Mouse (Mus musculus): ENCODE data around the gene 4930524B15Rik.
"Not testable (repeated sequence)": the region's sequence is repeated elsewhere in the genome, so short reads cannot be mapped to it uniquely, and the experiment has no call there.

Gene 4930524B15Rik

DNA sequence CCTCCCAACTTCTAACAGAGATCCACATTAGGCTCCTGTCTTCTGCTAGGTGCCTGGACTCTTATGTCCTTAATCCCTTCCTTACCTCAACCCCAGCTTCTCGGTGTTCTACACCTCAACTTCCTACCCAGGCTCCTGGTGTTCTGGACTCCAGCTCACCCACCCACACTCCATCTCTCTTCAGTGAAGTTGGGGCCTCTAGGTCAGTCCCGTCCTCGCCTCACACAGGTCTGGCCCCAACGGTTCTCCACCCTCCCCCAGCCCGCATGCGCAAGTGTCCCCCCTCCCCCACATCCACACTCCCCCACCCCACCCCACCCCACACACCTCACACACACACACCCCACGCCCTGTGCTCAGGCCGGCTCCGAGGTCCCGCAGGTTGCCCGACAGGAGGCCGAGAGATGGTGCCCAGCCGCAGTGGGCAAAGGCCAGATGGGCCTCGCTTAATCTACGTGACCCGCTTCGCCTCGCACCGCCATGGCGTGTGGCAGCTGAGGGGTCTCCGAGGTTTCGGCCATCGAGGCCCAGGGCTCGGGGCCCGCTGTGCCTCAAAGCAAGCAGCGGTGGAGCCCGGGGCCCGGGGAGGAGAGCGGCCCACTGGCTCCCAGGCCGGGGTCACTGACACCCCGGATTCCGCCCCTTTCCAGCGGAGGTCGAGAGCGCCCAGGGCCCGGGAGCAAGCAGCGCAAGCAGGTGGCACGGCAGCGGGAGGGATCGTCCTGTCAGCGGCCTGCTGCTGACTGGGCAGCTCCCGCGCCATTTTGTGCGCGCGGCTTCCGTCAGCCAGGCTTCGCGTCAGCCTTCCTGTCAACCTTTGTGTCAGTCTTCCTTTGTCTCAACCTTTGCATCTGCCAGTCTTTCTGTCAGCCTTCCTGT lies at the start of gene 4930524B15Rik:
Gene 4930524B15Rik, plus strand, starts transcription at position 337 of the 879 bp plus-strand sequence.
- in situ Hi-C loops (cut with MseI, MboI): no loop called here

DNA sequence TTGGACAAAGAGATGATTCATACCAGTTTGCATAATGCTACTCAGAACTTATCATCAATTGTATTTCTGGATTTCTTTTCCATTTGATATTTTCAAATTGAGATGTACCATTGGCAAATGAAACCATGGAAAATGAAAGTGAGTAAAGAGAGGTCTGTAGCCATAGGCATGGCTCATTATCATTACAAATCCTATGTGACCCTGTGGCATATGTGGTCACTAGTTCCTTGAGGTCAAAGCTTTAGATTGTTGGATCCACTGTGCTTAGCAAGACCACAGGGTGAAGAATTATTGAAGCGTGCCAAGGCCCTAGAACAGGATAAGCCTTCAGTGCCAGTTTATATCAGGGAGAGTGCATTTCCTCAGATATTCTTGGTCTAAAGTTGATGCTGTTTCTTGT lies 47.6 kb upstream of the 4930524B15Rik start:
- in situ Hi-C loops (cut with MseI, MboI): no loop called here

DNA sequence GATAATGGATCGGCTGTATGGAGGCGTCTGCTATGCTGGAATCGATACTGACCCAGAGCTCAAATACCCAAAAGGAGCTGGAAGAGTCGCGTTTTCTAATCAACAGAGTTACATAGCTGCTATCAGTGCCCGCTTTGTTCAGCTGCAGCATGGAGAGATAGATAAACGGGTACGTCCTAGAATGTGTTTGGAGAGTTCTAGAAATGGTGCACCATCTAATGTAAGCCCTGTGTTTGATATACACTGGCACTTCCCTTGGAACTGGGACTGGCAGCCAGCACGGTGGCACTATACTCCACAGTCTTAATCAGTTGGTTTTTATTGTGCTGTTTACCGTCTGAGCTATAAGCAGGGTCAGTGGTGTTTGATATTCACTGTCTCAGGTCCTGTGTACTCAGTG lies 35.3 kb upstream of the 4930524B15Rik start:
- in situ Hi-C loops (cut with MseI, MboI): no loop called here

DNA sequence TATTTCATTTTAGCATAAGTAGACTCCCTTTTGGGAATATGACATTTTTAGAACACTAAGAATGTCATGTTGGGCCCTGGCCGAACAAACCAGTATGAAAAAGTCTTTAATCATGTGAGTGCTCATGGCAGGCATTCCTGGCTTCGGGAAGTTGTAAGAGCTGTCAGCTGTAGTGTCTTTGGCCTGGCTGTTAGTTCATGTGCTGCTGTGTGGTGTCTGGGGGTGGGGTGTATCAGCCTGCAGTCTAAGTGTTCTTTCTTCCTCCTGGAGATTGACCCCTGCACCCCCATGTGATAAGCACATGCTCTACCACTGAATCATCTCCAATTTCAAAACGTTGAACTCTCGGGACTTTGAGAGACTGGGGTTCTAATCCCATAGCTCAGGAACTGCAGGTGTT lies 29.7 kb upstream of the 4930524B15Rik start:
- in situ Hi-C loops (cut with MseI, MboI): no loop called here

DNA sequence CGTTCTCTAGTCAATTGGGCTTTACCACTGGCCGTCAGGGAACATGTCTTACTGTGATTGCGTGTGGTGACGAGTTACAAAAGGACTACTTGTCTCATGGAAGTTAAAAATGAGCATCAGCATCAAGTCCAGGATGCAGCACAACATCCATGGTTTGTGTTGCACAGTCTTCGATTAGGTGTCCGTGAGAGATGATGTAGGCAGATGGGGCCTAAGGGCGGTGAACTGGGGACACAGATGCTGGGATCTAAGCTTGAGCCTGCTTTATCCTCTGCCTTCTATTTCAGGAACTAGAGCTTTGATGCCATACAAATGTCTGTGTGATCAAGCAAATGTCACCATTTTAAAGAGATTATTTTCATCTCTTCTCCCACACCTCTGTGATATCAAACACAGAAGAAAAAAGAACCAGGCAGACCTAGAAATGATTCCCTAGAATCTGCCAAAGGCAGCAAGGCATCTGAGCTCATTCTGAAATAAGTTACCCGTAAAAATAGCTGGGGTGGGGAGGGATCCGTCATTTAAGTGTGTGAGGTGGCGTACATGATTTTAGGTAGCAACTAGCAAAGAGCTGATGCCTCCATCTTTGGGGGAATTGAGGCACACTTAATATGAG lies 28.4 kb upstream of the 4930524B15Rik start:
- in situ Hi-C loops (cut with MseI, MboI): no loop called here

DNA sequence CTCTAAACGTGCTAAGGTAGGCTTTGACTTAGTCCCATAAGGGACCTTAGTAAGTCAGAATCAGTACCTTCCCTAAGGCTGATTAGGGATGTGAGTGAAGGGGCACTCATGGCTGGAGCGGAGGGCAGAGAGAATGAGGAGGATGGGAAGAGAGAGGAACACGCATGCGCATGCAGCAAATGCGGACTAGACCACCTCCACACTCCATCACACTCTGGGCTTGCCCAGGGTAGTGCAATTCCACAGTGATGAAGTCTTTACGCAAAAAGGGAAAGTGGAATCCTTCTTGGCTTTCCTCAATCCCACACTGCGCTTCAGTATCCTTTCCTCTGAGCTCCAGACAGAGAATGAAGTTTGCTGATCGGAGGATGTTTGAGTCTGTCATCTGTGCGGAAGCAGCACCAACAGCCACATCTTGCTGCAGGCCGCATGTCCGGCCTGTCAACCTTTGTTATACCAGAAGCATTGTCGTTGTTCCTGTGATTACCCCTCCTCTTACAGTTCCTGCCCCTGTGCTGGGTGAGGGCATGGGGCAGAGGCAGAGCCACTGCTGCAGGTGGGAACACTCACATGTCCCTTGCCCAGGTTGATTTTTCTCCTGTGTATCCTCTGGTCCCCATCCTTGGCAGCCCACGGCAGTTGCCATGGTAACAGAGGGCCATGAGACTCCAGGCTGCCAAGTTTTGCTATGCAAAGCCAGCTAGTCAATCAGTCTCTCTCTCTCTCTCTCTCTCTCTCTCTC lies 24.3 kb upstream of the 4930524B15Rik start:
- in situ Hi-C loops (cut with MseI, MboI): no loop called here

DNA sequence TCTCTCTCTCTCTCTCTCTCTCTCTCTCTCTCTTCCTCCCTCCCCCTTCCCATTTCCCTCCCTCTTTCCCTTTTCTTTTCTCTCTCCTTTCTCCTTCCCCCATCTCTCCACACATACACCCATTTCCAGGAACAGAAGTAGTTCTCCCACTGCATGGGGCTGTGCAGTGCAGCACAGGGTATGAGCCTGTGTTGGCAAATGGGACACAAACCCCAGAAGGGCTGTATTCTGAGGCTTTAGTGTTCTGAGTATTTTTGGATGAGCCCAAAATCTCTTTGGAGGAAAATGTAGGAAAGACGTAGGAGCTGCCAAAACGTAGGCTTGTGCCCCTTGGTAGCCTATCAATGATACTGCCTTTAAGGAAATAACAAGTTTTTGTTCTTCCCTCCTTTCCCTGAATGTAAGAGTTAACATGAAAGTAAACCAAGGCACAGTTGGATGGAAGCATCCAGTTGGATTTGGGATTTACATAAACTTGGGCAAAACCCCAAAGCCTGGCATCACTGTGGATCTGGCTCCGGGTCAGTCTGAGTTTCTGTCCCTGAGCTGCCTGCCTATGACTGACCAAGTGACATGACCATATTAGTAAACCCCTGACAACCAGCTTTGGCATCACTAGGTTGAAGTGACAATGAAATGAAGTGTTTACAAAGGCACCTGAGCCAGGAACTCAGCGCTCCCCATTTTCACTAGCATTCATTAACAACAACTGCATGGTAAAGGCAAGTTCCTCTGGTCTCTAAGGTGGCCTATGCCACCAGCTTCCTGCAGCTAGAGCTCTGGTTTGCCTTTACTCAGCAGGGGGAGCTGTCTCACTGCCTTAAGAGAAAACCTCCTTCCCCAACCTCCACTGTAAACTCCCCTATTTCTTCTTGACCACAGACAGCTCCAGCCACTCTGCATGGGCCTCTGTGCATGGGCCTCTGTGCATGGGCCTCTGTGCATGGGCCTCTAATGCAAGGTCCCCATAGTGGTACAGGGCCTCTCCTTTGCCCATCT lies 23.5 kb upstream of the 4930524B15Rik start:
- in situ Hi-C loops (cut with MseI, MboI): no loop called here

DNA sequence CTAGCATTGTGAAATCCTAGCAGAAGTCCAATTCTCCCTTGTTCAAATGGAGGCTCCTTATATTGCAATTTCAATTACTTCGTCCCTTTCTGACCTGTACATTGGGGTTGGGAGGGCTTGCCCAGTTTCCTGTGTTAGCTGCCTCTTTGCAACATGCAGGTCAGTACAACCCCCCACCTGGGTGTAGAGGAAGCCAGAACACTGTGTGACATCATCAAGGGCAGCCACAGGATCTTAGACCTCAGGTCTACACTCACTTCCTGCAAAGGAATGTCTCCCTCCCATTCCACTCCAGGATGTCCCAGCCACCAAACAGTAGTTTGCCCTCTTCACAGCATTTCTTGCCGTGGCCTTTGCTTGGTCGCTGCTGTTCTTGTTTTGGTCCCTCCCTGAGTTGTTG lies 19.9 kb upstream of the 4930524B15Rik start:
- in situ Hi-C loops (cut with MseI, MboI): loop anchor here in 1 of 2 experiments (5.0 kb wide), 1 partner anchor 263 kb away; no protein-coding TSS in a partner anchor

DNA sequence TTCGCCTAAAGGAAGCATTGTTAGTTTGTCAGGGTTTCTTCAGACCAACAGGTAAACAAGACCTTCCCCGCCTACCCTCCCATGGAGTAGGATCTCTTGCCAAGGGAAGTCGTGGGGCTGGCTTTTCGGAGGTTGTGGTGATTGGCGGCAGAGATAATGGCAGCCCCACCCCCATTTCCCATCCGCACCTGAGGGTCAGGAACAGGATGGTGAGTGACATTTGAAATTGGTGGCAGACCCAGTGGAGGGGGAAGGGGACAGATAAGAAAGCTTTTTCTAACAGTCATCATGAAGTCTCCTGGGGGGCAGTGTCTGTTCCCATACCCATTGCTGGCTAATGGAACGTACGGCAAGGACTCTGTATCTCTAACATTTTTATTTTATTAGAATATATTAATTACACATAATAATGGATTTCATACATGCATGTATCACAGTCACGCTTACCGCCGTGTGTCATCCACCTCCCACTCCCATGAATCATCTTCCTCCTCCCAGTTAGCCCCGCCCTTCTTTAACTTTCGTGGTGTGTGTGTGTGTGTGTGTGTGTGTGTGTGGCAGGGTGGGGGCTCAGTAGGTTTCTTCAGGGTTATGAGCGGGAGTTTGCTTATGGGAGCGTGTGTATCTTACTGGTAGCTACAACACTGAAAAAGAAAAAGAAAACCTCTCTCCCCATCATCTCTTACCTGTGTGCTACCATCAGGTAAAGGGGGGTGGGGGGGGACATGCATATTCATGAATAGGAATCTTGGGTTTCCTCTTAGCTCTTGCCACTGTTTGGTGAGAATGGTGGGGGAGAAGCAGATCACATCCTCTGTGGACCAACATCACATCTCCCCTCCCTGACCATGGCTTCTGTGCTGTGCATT lies 16.7 kb upstream of the 4930524B15Rik start:
- in situ Hi-C loops (cut with MseI, MboI): loop anchor here in 1 of 2 experiments (5.0 kb wide), 1 partner anchor 266 kb away; no protein-coding TSS in a partner anchor

DNA sequence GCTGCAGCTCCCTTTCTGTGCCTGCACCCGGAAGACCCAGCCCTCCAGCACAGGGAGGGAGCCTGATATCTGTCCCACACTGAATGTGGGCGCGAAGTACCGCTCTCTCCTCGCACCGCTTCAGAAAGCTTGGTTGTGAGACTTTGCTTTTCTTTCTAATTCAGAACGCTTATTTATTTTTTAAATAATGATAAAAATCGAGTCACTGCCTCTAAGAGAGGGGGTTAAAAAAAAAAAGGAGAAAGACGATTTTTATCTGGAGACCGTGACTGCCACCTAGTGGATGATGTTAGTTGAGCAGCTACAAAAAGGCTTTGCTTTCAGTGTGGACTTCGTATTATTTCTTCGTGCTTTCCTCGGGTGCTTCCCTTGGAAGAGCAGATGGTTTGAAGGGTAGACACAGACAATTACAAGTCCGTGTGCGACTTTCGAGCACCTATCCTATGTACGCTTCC lies 16.0 kb upstream of the 4930524B15Rik start:
- in situ Hi-C loops (cut with MseI, MboI): loop anchor here in 1 of 2 experiments (5.0 kb wide), 1 partner anchor 267 kb away; no protein-coding TSS in a partner anchor

DNA sequence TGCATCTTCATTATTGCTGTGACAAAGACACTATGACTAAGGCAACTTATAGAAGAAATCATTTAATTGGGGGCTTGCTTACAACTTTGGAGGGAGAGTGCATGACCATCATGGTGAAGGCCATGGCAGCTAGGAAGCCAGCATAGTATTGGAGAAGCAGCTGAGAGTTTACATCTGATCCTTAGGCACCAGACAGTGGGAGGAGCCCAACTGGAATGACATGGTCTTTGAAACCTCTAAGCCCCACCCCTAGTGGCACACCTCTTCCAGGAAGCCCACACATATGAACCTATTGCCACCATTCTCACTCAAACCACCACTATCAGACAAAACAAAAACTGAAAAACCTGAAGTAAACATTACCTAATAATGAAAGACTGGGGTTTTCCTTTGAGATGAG lies 5.3 kb upstream of the 4930524B15Rik start:
- in situ Hi-C loops (cut with MseI, MboI): no loop called here

DNA sequence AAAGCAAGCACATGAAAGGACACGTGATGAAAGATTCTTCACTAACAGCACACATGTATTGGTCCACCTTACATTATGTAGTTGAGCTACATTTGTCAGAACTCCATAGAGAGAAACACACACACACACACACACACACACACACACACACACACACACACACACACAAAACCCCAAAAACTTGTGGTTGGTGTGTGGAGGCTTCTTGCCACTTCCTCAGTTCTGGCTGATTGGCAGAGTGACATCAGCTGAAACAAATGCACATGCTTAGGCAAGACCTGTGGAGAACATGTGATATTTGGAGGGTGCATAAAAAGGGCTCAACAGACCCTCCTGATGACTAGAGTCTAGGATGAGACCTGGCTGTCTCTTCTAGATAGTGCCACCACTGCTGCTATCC lies 1.4 kb upstream of the 4930524B15Rik start:
- in situ Hi-C loops (cut with MseI, MboI): no loop called here

DNA sequence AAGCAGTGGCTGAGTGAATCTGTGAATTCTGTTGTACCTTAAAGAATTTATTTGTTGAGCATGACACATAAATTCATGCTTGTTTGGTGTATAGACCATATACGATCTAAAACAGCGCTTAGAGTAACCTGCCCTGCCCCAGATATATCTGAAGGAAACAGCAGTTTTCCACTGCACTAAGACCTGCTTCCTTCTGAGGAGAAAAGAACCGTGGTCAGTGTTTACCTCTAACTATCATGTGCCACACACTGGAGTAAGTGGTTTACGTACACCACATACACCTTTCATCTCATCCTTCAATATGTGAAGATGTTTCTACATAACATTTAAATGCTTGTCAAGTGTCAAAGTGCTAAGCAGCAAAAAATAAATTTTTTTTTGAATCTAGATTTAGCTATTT lies 8.7 kb downstream of the 4930524B15Rik start:
- in situ Hi-C loops (cut with MseI, MboI): no loop called here

DNA sequence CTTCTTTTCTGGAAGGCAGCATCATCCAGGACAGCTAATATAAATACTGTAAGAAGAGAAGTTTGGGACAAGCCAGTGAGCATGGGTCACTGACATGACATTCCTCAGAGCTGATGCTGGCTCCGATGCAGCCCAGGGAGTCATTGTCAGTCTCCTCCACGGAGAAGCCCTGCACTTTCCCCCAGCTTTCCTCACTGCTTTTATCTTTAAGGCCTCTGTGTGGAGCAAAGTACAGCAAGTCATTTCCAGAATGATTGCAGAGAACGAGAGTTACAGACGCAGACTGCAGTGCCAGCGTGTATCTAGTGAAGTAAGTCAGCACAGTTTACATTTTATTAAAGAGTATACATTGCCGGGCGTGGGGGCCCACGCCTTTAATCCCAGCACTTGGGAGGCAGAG lies 9.4 kb downstream of the 4930524B15Rik start:
- in situ Hi-C loops (cut with MseI, MboI): no loop called here

DNA sequence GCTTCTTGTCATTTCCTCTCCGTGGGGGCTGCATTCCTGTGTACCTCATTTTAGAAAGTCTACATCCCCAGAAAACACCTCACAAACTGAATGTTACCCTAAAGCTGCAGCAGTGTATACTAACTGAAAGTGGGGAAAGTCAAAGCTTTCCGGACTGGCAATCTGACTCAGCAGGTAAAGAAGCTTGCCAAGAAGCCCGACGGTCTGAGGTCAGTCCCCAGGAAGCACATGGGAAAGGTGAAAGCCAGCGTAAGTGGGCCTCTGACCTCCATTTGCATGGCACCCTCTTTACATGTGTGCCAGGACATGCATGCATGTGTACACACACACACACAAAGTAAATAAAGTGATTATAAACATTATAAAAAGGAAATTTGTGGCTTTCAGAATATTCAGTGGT lies 10.3 kb downstream of the 4930524B15Rik start:
- in situ Hi-C loops (cut with MseI, MboI): no loop called here

DNA sequence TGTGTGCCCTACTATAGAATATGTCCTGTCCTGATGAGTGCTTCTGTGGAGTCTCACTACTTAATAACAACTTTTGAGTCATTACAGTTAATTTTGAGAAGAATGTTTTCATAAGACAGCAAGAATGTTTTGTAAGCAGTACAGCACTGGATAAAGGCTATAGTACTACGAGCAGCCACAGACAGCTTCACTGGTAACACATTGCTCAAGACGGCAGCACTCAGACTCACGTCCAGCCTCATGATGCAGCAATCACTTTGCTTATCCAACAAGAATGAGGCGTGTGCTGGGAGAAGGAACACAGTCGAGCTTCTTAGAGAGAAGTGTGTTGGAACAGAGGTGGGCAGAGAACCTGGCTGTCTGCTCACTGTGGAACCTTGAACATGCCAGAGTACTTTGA lies 10.7 kb downstream of the 4930524B15Rik start:
- in situ Hi-C loops (cut with MseI, MboI): no loop called here

DNA sequence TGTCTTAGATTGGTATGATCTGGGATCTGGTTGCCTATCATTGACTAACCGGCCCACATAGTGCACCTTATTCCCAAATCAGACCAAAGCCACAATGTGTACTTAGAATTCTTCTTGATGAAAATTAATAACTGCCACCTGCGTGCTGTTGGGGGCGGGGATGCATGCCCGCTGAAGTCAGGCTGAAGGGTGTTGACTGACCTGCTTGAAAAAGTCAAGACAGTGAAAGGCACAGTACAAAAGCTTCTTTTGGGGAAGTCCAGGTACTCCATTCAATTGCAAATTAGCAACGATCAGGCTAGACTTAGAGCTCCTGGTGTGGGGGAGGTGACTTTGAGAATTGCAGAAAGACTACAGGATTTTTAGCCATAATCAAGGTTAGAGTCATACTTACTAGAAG lies 14.7 kb downstream of the 4930524B15Rik start:
- in situ Hi-C loops (cut with MseI, MboI): not testable (repeated sequence)

DNA sequence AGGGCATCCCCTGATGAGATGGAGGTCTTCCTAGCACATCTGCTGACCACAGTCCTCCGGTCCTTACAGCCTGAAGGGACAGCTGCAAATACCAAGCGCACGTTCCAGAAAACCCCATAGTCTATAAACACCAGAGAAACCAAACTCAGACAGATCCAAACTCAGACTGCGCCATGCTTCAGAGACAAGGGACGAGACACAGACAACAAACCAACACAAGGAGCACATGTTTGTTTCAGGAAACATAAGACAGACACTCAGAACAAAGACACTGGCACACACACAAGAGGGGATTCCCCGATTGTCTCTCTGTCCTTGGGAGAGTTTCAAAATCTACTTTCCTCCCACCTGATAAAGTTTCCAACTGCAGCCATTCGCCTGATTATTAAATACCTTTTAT lies 16.4 kb downstream of the 4930524B15Rik start:
- in situ Hi-C loops (cut with MseI, MboI): no loop called here

DNA sequence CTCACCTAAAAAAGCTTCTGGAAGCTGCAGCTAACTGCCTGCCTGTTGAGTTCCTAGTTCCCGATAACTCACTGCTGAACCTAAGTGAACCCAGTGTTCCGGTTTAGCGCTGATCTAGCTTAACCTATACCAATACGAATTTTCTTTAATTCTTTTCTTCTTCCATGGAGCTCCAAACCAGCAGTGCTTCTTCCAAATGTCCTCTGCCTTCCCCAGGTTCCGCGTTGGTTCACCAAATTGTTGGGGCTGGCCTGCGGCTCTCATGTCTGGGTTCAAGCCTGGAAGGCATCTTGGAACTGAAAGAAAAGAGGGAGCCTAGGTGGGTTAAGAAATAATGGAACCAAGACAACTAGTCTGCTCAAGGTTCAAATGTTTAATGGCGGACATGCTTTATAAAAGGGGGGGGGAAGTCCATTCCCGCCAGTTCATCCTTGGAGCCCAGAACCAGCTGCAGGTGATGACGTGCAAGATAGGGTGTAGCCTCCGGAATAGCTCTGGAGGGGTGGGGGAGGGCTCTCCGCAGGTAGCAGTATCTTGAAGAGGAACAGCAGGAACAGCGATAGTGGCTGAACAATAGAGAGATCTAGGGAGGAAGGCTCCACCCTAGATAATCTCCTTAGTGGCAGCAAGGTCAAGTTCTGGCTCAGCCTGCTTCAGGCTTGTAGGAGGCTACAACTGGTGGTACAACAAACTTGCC lies 17.0 kb downstream of the 4930524B15Rik start:
- in situ Hi-C loops (cut with MseI, MboI): not testable (repeated sequence)

Measured in mouse trophoblast stem cell (cell line).